Mouse (Mus musculus) ES-Bruce4 (cell line): ENCODE results near the gene Prr5. TPM values are rescaled to one million over a fixed set of nuclear protein-coding genes. Genes with fewer than 3 reads are reported as not detected.
"Not testable (repeated sequence)": the region's sequence is repeated elsewhere in the genome, so short reads cannot be mapped to it uniquely, and the experiment has no call there.

Experiments
- H3K27ac ChIP-seq: 2 replicates; pipeline ENCODE4 v1.5.1; 2012; ENCODE audit warnings: low read length, inconsistent platforms; ENCODE audit not compliant: insufficient read depth
- H3K27me3 ChIP-seq: 2 replicates; pipeline ENCODE4 v1.6.1; 2012; ENCODE audit warnings: mild to moderate bottlenecking, low read length, inconsistent platforms; ENCODE audit not compliant: control insufficient read depth, poor library complexity, insufficient read depth, severe bottlenecking
- H3K36me3 ChIP-seq: 2 replicates; pipeline ENCODE4 v1.6.1; 2012; ENCODE audit warnings: inconsistent platforms, mild to moderate bottlenecking, low read length, moderate library complexity; ENCODE audit not compliant: control insufficient read depth, poor library complexity, insufficient read depth, severe bottlenecking
- H3K4me1 ChIP-seq: one replicate; pipeline ENCODE4 v1.8.1; 2011; ENCODE audit warnings: low read length; ENCODE audit not compliant: control insufficient read depth, insufficient read depth
- H3K4me3 ChIP-seq: 2 replicates; pipeline ENCODE4 v1.5.1; 2011; ENCODE audit warnings: low read depth, mild to moderate bottlenecking, low read length
- H3K9ac ChIP-seq: 2 replicates; pipeline ENCODE4 v1.6.1; 2012; ENCODE audit warnings: low read depth, mild to moderate bottlenecking, inconsistent platforms; ENCODE audit not compliant: poor library complexity, severe bottlenecking
- H3K9me3 ChIP-seq: replicated peaks from 2 replicates; pipeline ENCODE4 v1.6.1; 2012; ENCODE audit warnings: mild to moderate bottlenecking, low read length, inconsistent platforms; ENCODE audit not compliant: control insufficient read depth, poor library complexity, insufficient read depth, severe bottlenecking
- CTCF ChIP-seq: IDR thresholded peaks from one replicate; pipeline ENCODE4 v1.8.1; 2011; ENCODE audit warnings: low read depth, low read length
- EP300 ChIP-seq: IDR thresholded peaks from 2 replicates; pipeline ENCODE4 v1.6.1; 2011; ENCODE audit warnings: low read depth, low read length; ENCODE audit not compliant: insufficient read depth
- POLR2A ChIP-seq: IDR thresholded peaks from one replicate; pipeline ENCODE4 v1.8.1; 2011; ENCODE audit warnings: low read length; ENCODE audit not compliant: insufficient read depth
- polyA plus RNA-seq: library from polyadenylated mRNA; stranded (reverse); fragments of >200 nt; gene quantifications from 2 replicates; pipeline ENCODE4 v1.2.4, GENCODE M21; 2011; ENCODE audit warnings: low read depth; ENCODE audit not compliant: missing spikeins, insufficient read depth, insufficient read length

Gene Prr5
- polyA plus RNA-seq, 1 experiment: 17.3 TPM

- Histone ChIP-seq H3K4me3 (no peak overlapping the region), H3K27me3 (no peaks in the 10 kb centered on the region), H3K9me3 (no peaks in the 10 kb centered on the region), H3K4me1 (peaks cover 5% of the 10 kb centered on the region), H3K27ac (no peak overlapping the region), H3K36me3 (no peaks in the 10 kb centered on the region), H3K9ac (no peak overlapping the region)
- no peak for TF ChIP-seq EP300
- no peak for TF ChIP-seq CTCF
- TF ChIP-seq POLR2A: no peak
Observed at GRCm38 (mm10) chr15:84706983-84707619, 37.7 kb downstream of the Prr5 start.

- no peak overlapping the region for H3K9ac ChIP-seq
- no peaks in the 10 kb centered on the region for H3K9me3 ChIP-seq
- no peaks in the 10 kb centered on the region for H3K36me3 ChIP-seq
- H3K4me3 ChIP-seq: no peak overlapping the region
- H3K27me3 ChIP-seq: no peaks in the 10 kb centered on the region
- no peak overlapping the region for H3K27ac ChIP-seq
- TF ChIP-seq POLR2A: no peak
- no peak for TF ChIP-seq CTCF
- no peak for TF ChIP-seq EP300
- H3K4me1 ChIP-seq: peaks cover 5% of the 10 kb centered on the region
Observed at GRCm38 (mm10) chr15:84712566-84713405, 43.4 kb downstream of the Prr5 start.

- Histone ChIP-seq H3K9me3 (no peaks in the 10 kb centered on the region), H3K4me1 (peaks cover 5% of the 10 kb centered on the region), H3K27me3 (no peaks in the 10 kb centered on the region), H3K9ac (peak overlapping the region; percentile 6; the same call in 1 of the 2 replicates), H3K36me3 (no peaks in the 10 kb centered on the region), H3K27ac (peak overlapping the region; percentile 84), H3K4me3 (peak overlapping the region; percentile 4; the same call in 1 of the 2 replicates)
- no peak for TF ChIP-seq CTCF
- TF ChIP-seq EP300: peak; percentile 77; the same call in 1 of the 2 replicates
- no peak for TF ChIP-seq POLR2A
Observed at GRCm38 (mm10) chr15:84714730-84715129, 45.3 kb downstream of the Prr5 start.

- Histone ChIP-seq H3K9me3 (no peaks in the 10 kb centered on the region), H3K36me3 (no peaks in the 10 kb centered on the region), H3K4me1 (peaks cover 5% of the 10 kb centered on the region), H3K27ac (peak overlapping the region; percentile 84), H3K4me3 (0 out of 2 replicates have a peak overlapping the region, but pooled peaks have one; percentile 13), H3K9ac (peak overlapping the region; percentile 6; the same call in 1 of the 2 replicates), H3K27me3 (no peaks in the 10 kb centered on the region)
- TF ChIP-seq CTCF: no peak
- no peak for TF ChIP-seq EP300
- TF ChIP-seq POLR2A: no peak
Observed at GRCm38 (mm10) chr15:84715132-84715531, 45.7 kb downstream of the Prr5 start.

DNA sequence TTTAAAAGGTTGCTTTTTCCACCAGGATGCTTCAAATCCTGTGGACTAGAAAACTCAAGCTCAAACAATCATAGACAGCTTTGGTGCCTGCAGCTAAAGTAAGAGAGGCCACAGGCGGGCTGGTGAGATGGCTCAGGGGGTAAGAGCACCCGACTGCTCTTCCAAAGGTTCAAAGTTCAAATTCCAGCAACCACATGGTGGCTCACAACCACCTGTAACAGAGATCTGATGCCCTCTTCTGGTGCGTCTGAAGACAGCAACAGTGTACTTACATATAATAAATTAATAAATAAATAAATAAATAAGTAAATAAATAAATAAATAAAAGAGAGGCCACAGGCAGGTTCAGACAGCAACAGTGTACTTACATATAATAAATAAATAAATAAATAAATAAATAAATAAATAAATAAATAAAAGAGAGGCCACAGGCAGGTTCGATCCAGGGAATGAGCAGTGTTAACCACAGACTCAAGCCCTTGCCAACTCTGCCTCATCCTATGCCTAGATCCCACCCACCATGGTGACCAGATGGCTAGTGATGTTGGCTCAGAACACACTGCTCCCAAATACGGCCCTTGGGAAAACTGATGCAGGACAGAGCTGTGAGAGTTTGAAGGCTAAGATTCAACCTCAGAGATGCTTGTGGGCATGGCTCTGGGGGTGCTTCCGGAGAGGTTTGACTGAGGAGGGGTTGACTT lies 48.3 kb downstream of the Prr5 start:
- not testable (repeated sequence) for H3K27me3 ChIP-seq, H3K9ac ChIP-seq, H3K27ac ChIP-seq, H3K4me3 ChIP-seq, H3K4me1 ChIP-seq, H3K36me3 ChIP-seq, H3K9me3 ChIP-seq

DNA sequence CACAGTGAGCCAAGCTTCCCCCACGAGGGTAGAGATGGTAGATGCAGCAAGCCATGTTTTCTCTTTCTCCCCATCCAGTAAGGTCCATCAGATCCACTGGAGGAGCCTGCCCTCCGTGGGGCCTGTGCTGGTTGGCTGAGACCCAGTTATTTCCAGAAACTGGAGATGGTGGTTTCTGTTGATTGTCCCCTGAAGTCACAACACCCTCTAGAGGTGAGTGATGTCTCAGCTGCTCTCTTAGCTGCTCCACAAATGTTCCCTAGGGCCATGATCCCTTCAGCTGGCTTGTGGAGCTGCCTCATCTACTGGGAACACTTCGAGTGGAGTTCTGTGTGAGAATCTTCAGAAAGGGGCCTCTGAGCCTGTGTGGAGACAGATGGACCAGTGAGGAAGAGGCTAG lies 49.4 kb downstream of the Prr5 start:
- no peak overlapping the region for H3K27ac ChIP-seq
- no peak overlapping the region for H3K9ac ChIP-seq
- H3K4me1 ChIP-seq: peaks cover 6% of the 10 kb centered on the region
- H3K4me3 ChIP-seq: no peak overlapping the region
- H3K36me3 ChIP-seq: no peaks in the 10 kb centered on the region
- H3K9me3 ChIP-seq: no peaks in the 10 kb centered on the region
- no peaks in the 10 kb centered on the region for H3K27me3 ChIP-seq
- TF ChIP-seq EP300 (no peak), CTCF (peak; percentile 28)
